Mouse (Mus musculus) heart, postnatal 0 days (tissue): ENCODE measurements around the gene Gm28308. TPM values are rescaled to one million over a fixed set of nuclear protein-coding genes. Genes with fewer than 3 reads are reported as not detected.

ENCODE experiments used
- ATAC-seq: fragments of 200-750 bp; cut with Nextera tagmentation; 2 replicates; pipeline ENCODE4 v1.8.0; 2017; ENCODE audit warnings: low read depth, moderate number of reproducible peaks, moderate library complexity; ENCODE audit not compliant: insufficient read depth
- DNase-seq: peaks from one replicate; pipeline ENCODE4 v3.0.0-alpha.2; 2016; ENCODE audit warnings: low spot score
- H3K27ac ChIP-seq: fragments of 300-500 bp; sonication (generic); 2 replicates; pipeline ENCODE4 v1.5.1; 2014; ENCODE audit warnings: low read depth, mild to moderate bottlenecking
- H3K27me3 ChIP-seq: fragments of 300-500 bp; sonication (generic); 2 replicates; pipeline ENCODE4 v1.6.1; 2014; ENCODE audit warnings: low read length, mixed read lengths; ENCODE audit not compliant: control insufficient read depth, insufficient read depth
- H3K36me3 ChIP-seq: fragments of 300-500 bp; sonication (generic); replicated peaks from 2 replicates; pipeline ENCODE4 v1.6.1; 2014; ENCODE audit warnings: low read length, mixed read lengths; ENCODE audit not compliant: control insufficient read depth, insufficient read depth
- H3K4me1 ChIP-seq: fragments of 300-500 bp; sonication (generic); 2 replicates; pipeline ENCODE4 v1.6.1; 2014; ENCODE audit warnings: antibody characterized with exemption; ENCODE audit not compliant: control insufficient read depth, insufficient read depth
- H3K4me2 ChIP-seq: fragments of 300-500 bp; sonication (generic); 2 replicates; pipeline ENCODE4 v1.6.1; 2014; ENCODE audit warnings: low read depth, mild to moderate bottlenecking, low read length, moderate library complexity
- H3K4me3 ChIP-seq: fragments of 300-500 bp; sonication (generic); 2 replicates; pipeline ENCODE4 v1.5.1; 2014; ENCODE audit warnings: low read depth, low read length
- H3K9ac ChIP-seq: fragments of 300-500 bp; sonication (generic); replicated peaks from 2 replicates; pipeline ENCODE4 v1.6.1; 2014; ENCODE audit warnings: low read depth, low read length, mixed read lengths
- H3K9me3 ChIP-seq: fragments of 300-500 bp; sonication (generic); replicated peaks from 2 replicates; pipeline ENCODE4 v1.6.1; 2016; ENCODE audit warnings: low read length; ENCODE audit not compliant: control insufficient read depth
- CTCF ChIP-seq: IDR thresholded peaks from 2 replicates; pipeline ENCODE4 v1.5.1; 2016; ENCODE audit warnings: antibody characterized with exemption, control low read depth, low read depth
- EP300 ChIP-seq: IDR thresholded peaks from 2 replicates; pipeline ENCODE4 v1.6.1; 2016; ENCODE audit warnings: antibody characterized with exemption, low read depth
- WGBS: fragments of 180-500 bp; shearing (Covaris S2); extraction: QIAGEN DNeasy Blood & Tissue Kit; methylation state at CpG from one replicate; pipeline ENCODE4 v1.1.7; 2014; 5-methylcytosine and 5-hydroxymethylcytosine counted together
- polyA plus RNA-seq: library from polyadenylated mRNA; unstranded; fragments of >200 nt; fragmentation: Nextera tagmentation; extraction: Ambion mirVana; gene quantifications from 2 replicates; pipeline ENCODE4 v1.2.1, GENCODE M21; 2015
- total RNA-seq: library from RNA; depleted of rRNA; stranded (reverse); fragments of >200 nt; gene quantifications from 2 replicates; pipeline ENCODE4 v1.2.3, GENCODE M21; 2014; ENCODE audit warnings: low replicate concordance

The Gm28308 gene
- total and polyA plus RNA-seq, 2 experiments from 2014 or later = not detected

DNA sequence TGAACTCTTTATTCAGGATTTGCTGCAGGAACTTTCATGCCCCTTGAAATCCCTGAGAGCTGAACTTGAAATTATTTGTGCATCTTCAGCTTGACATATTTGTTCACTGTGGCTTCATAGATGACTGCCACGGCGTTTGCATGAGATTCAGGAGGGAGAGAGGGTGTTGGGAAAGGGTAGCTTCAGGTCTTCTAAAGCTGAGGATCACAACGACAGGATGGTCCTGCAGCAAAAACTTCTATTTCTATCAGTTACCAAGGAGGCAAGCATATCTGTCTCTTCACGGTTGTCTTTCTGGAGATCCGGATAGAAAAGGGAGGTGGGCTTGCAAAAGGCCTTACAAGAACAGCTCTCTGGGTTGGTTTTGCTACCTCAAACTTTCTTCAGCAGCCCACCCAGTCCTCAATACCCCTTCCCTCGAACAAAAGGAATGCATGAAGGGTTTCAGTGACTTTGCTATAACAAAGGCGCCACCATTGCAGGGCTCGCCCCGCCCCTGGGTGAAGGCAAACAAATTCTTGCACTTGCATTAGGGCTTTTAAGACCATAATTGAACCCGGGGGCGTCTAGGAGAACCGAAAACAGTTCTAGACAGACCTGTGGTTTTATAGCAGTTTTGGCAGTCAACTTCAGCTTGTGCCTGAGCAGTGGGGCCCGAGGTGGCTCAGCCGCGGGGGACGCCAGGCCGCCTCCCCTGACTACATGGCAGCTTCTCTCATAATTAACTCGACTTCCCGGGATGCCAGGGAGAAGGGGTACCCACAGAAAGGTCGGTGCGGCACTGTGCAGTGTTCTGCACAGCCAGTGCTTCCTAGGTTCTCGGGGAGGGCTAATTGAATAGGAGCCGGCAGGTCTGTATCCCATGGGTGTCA lies 34.9 kb upstream of the Gm28308 start:
- Histone ChIP-seq H3K27me3 (peaks cover 99% of the 10 kb centered on the region), H3K4me1 (no peaks in the 10 kb centered on the region), H3K4me2 (no peak overlapping the region), H3K9me3 (no peaks in the 10 kb centered on the region), H3K36me3 (no peaks in the 10 kb centered on the region), H3K9ac (no peak overlapping the region), H3K27ac (no peak overlapping the region), H3K4me3 (no peak overlapping the region)
- no peak for ATAC-seq
- no peak for DNase-seq
- TF ChIP-seq CTCF (no peak), EP300 (no peak)
- 4% methylated on average over 23 of the region's 23 CpGs for WGBS

DNA sequence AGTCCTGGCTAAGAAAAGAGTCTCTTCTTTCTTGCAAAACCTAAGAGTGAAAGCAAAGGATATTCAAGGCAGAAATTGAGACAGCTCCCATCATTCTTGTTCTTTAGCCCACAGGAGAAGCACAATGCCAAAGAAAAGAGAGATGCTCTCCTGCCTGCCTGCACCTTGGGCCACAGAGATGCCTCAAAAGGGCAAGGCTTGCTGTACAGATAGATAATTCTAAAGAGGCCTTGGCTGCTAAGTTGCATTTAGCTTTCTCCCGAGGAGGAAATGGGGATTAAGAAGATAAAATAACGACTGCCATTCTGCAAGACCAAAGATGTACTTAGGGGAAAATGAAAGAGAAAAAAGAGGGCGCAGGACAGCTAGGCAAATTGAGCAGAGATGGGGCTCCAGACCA lies 33.8 kb upstream of the Gm28308 start:
- no peaks in the 10 kb centered on the region for H3K36me3 ChIP-seq
- H3K4me2 ChIP-seq = no peak overlapping the region
- no peak for DNase-seq
- H3K9me3 ChIP-seq = no peaks in the 10 kb centered on the region
- H3K9ac ChIP-seq = no peak overlapping the region
- H3K4me1 ChIP-seq = no peaks in the 10 kb centered on the region
- TF ChIP-seq EP300 = no peak
- TF ChIP-seq CTCF = no peak
- ATAC-seq = no peak
- WGBS = 4% methylated on average over 3 of the region's 3 CpGs
- no peak overlapping the region for H3K4me3 ChIP-seq
- H3K27me3 ChIP-seq = peaks cover 99% of the 10 kb centered on the region
- H3K27ac ChIP-seq = no peak overlapping the region

DNA sequence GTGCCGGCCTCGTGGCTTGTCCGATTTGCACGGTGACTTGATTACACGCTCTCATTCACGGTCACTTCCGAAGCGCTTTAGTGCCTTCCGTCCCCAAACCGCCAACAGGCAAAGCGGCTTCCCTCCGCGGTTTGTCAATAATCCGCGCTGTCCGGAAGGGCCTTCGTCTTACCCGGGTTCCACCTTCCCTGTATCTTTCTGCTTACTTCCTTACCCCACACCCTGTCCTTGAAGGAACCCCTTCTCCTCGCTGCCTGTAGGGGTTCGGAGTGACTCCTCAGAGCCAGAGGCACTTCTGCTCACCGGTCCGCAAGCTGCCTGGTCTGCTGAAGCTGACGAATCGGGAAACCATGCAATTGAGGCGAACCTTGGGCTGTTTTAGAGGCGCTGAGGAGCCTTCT lies 33.3 kb upstream of the Gm28308 start:
- H3K27me3 ChIP-seq = peaks cover 99% of the 10 kb centered on the region
- no peaks in the 10 kb centered on the region for H3K4me1 ChIP-seq
- peak overlapping the region; percentile 12; the same call in 1 of the 2 replicates for H3K4me3 ChIP-seq
- no peak for TF ChIP-seq CTCF
- no peak for TF ChIP-seq EP300
- no peak for DNase-seq
- no peak overlapping the region for H3K27ac ChIP-seq
- no peaks in the 10 kb centered on the region for H3K9me3 ChIP-seq
- WGBS = 3% methylated on average over 26 of the region's 26 CpGs
- no peak overlapping the region; the same call in 1 of the 2 replicates for H3K4me2 ChIP-seq
- no peak overlapping the region for H3K9ac ChIP-seq
- H3K36me3 ChIP-seq = no peaks in the 10 kb centered on the region
- no peak for ATAC-seq

DNA sequence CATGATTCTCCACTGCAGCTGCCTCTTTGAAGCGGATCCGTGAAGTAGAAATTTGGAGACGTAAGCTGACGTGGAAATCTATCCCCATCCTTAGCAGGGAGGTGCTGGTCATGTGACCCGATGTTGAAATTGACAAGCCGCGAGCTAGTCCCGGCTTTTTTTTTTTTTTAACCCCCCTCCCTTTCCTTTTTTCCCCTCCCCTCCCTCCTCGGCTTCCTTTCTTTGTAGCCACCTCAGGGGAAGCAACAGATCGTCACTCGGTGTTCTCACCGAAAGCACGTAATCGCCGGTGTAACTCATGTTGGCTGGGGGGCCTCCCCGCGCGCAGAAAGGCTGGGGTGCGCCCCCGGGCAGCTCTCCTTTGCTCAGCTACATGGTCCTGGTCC lies 32.6 kb upstream of the Gm28308 start, which contains the start of gene Hoxa11:
TSS of gene Hoxa11 (minus strand) at position 54 of the 386 bp plus-strand sequence.
- Histone ChIP-seq H3K4me2 (peak within 1 kb of the TSS; percentile 17; the same call in 1 of the 2 replicates), H3K9ac (no peak within 1 kb of the TSS), H3K4me3 (peak within 1 kb of the TSS; percentile 12)

DNA sequence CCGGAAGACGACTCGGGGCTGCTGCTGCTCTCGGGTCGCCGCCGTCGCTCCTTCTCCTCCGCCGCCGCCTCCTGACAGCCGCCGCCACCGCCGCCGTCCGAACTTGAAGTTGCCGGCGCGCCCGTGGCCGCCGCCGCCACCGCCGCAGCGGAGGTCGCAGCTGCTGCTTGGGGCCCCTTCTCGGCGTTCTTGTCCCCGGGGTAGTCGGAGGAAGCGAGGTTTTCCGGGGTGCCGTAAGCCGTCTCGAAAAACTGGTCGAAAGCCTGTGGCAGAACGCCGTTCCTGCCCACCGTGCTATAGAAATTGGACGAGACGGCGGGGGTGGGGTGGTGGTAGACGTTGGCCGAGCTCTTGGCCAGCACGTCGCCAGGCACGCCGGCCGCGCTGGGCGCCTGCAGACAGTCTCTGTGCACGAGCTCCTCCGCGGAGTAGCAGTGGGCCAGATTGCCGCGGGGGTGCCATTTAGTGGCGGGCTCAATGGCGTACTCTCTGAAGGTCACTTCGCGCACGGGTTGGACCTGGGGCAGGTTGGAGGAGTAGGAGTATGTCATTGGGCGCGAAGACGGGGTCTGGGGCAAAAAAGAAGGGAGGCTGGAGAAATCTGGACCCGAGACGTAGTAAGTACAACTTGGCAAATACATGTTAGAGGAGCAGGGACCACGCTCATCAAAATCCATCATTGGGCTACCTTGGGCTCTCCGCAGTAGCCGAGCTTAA lies 32.1 kb upstream of the Gm28308 start:
- peaks cover 100% of the 10 kb centered on the region for H3K27me3 ChIP-seq
- H3K27ac ChIP-seq = no peak overlapping the region
- H3K9ac ChIP-seq = no peak overlapping the region
- ATAC-seq = no peak
- TF ChIP-seq CTCF (no peak), EP300 (no peak)
- 0 out of 2 replicates have a peak overlapping the region, but pooled peaks have one; percentile 17 for H3K4me2 ChIP-seq
- DNase-seq = no peak
- H3K4me3 ChIP-seq = peak overlapping the region; percentile 12
- 0 out of 2 replicates have a peak, but pooled peaks cover 1% of the 10 kb centered on the region for H3K4me1 ChIP-seq
- H3K9me3 ChIP-seq = no peaks in the 10 kb centered on the region
- no peaks in the 10 kb centered on the region for H3K36me3 ChIP-seq
- 1% methylated on average over 70 of the region's 71 CpGs for WGBS

More for the DNA sequence above, 32.6 kb upstream of the Gm28308 start, which contains the start of gene Hoxa11:
- DNase-seq (no peak), ATAC-seq (no peak)
- Histone ChIP-seq H3K4me1 (no peaks in the 10 kb centered on the region), H3K27me3 (peaks cover 99% of the 10 kb centered on the region), H3K36me3 (no peaks in the 10 kb centered on the region), H3K27ac (no peak within 1 kb of the TSS), H3K9me3 (no peaks in the 10 kb centered on the region)
- no peak for TF ChIP-seq CTCF
- TF ChIP-seq EP300 = no peak
- WGBS = 4% methylated on average over 20 of the region's 20 CpGs
